Mouse (Mus musculus) MEL (cell line): Measurements from ENCODE around the gene Sparc. TPM values are rescaled to one million over a fixed set of nuclear protein-coding genes. Genes with fewer than 3 reads are reported as not detected.

Source experiments
- DNase-seq: peaks from one replicate; pipeline ENCODE4 v3.0.0; 2011; ENCODE audit warnings: low read depth, low spot score
- H3K27ac ChIP-seq: 2 replicates; pipeline ENCODE4 v1.5.1; 2012; ENCODE audit warnings: low read depth, mild to moderate bottlenecking, control low read depth, low read length, moderate library complexity; ENCODE audit not compliant: control insufficient read depth
- H3K27me3 ChIP-seq, 2 experiments: fragments of 150-350 bp in 1 of 2; sonication (generic) in 1 of 2; 2 replicates each; pipeline ENCODE4 v1.6.1; 2012; ENCODE audit warnings: low read length in 2 of 2, mild to moderate bottlenecking in 2 of 2, improper control_type of control experiment in 1 of 2, moderate library complexity in 1 of 2; ENCODE audit not compliant: insufficient read depth in 2 of 2, control insufficient read depth in 1 of 2
- H3K36me3 ChIP-seq, 2 experiments: 2 replicates each; pipeline ENCODE4 v1.6.1; 2012 to 2014; ENCODE audit warnings: low read length in 2 of 2, improper control_type of control experiment in 1 of 2, inconsistent platforms in 1 of 2, mild to moderate bottlenecking in 1 of 2; ENCODE audit not compliant: insufficient read depth in 2 of 2, control insufficient read depth in 1 of 2
- H3K4me1 ChIP-seq, 2 experiments: fragments of 150-350 bp in 1 of 2; sonication (generic) in 1 of 2; 2 replicates each; pipeline ENCODE4 v1.6.1; 2012; ENCODE audit warnings: low read length in 2 of 2, improper control_type of control experiment in 1 of 2, mild to moderate bottlenecking in 1 of 2; ENCODE audit not compliant: insufficient read depth in 2 of 2, control insufficient read depth in 1 of 2
- H3K4me3 ChIP-seq, 2 experiments: fragments of 150-350 bp in 1 of 2; sonication (generic) in 1 of 2; 2 replicates each; pipeline ENCODE4 v1.5.1; 2012; ENCODE audit warnings: low read depth in 2 of 2, low read length in 2 of 2, mild to moderate bottlenecking in 2 of 2, moderate library complexity in 2 of 2, control low read depth in 1 of 2, improper control_type of control experiment in 1 of 2; ENCODE audit not compliant: control insufficient read depth in 1 of 2, insufficient read depth in 1 of 2
- H3K79me2 ChIP-seq: 2 replicates; pipeline ENCODE4 v1.6.1; 2012; ENCODE audit warnings: mild to moderate bottlenecking, low read length, moderate library complexity; ENCODE audit not compliant: control insufficient read depth, poor library complexity, insufficient read depth
- H3K9ac ChIP-seq: 2 replicates; pipeline ENCODE4 v1.6.1; 2012; ENCODE audit warnings: low read depth, mild to moderate bottlenecking, control low read depth, low read length, moderate library complexity; ENCODE audit not compliant: control insufficient read depth, poor library complexity, severe bottlenecking
- H3K9me3 ChIP-seq: fragments of 150-350 bp; sonication (generic); replicated peaks from 2 replicates; pipeline ENCODE4 v1.6.1; 2012; ENCODE audit warnings: mild to moderate bottlenecking, low read length, improper control_type of control experiment, moderate library complexity; ENCODE audit not compliant: insufficient read depth
- CTCF ChIP-seq, 3 experiments: IDR thresholded peaks in 2 of 3; conservative IDR thresholded peaks in 1 of 3; 2 replicates each; pipeline ENCODE4 v1.5.1; 2011 to 2012; ENCODE audit warnings: low read length in 3 of 3, low read depth in 2 of 3, mild to moderate bottlenecking in 2 of 3, improper control_type of control experiment in 1 of 3, inconsistent platforms in 1 of 3, mixed read lengths in 1 of 3, moderate library complexity in 1 of 3; ENCODE audit not compliant: control insufficient read depth in 1 of 3, insufficient read depth in 1 of 3, poor library complexity in 1 of 3, severe bottlenecking in 1 of 3
- E2F4 ChIP-seq: IDR thresholded peaks from 2 replicates; pipeline ENCODE4 v1.6.1; 2011; ENCODE audit warnings: low read depth, low read length, improper control_type of control experiment, borderline replicate concordance
- EP300 ChIP-seq, 2 experiments: IDR thresholded peaks; 2 replicates each; pipeline ENCODE4 v1.6.1; 2011; ENCODE audit warnings: improper control_type of control experiment in 2 of 2, low read length in 2 of 2, low read depth in 1 of 2, mild to moderate bottlenecking in 1 of 2
- GABPA ChIP-seq: IDR thresholded peaks from 2 replicates; pipeline ENCODE4 v1.6.1; 2012; ENCODE audit warnings: low read depth, mild to moderate bottlenecking, inconsistent platforms, low read length, improper control_type of control experiment, moderate library complexity
- GATA1 ChIP-seq: IDR thresholded peaks from 2 replicates; pipeline ENCODE4 v1.6.1; 2011; ENCODE audit warnings: low read depth, low read length, improper control_type of control experiment
- HCFC1 ChIP-seq: IDR thresholded peaks from 2 replicates; pipeline ENCODE4 v1.6.1; 2012; ENCODE audit warnings: low read depth, mild to moderate bottlenecking, inconsistent platforms, low read length, improper control_type of control experiment, moderate library complexity
- JUND ChIP-seq: IDR thresholded peaks from 2 replicates; pipeline ENCODE4 v1.6.1; 2011; ENCODE audit warnings: low read depth, mild to moderate bottlenecking, improper control_type of control experiment, low read length
- KAT2A ChIP-seq: conservative IDR thresholded peaks from 2 replicates; pipeline ENCODE4 v1.6.1; 2012; ENCODE audit warnings: low read depth, low read length, improper control_type of control experiment, inconsistent platforms
- MAZ ChIP-seq: IDR thresholded peaks from 2 replicates; pipeline ENCODE4 v1.6.1; 2012; ENCODE audit warnings: low read depth, mild to moderate bottlenecking, inconsistent platforms, low read length, improper control_type of control experiment
- MEF2A ChIP-seq: IDR thresholded peaks from 2 replicates; pipeline ENCODE4 v1.6.1; 2014; ENCODE audit warnings: low read depth, mild to moderate bottlenecking, inconsistent platforms, low read length, improper control_type of control experiment; ENCODE audit not compliant: poor library complexity, insufficient replicate concordance, severe bottlenecking; ENCODE audit errors: extremely low read depth
- MXI1 ChIP-seq: IDR thresholded peaks from 2 replicates; pipeline ENCODE4 v1.6.1; 2011; ENCODE audit warnings: mild to moderate bottlenecking, low read depth, low read length, improper control_type of control experiment
- MYC ChIP-seq: IDR thresholded peaks from 2 replicates; pipeline ENCODE4 v1.6.1; 2011; ENCODE audit warnings: low read depth, mild to moderate bottlenecking, low read length, improper control_type of control experiment, moderate library complexity
- NELFE ChIP-seq: IDR thresholded peaks from 2 replicates; pipeline ENCODE4 v1.6.1; 2011; ENCODE audit warnings: low read depth, low read length, improper control_type of control experiment
- NRF1 ChIP-seq: IDR thresholded peaks from 2 replicates; pipeline ENCODE4 v1.6.1; 2014; ENCODE audit warnings: low read depth, mild to moderate bottlenecking, inconsistent platforms, low read length, improper control_type of control experiment, moderate library complexity; ENCODE audit not compliant: poor library complexity, insufficient read depth, severe bottlenecking
- POLR2A ChIP-seq, 2 experiments: IDR thresholded peaks; 2 replicates each; pipeline ENCODE4 v1.6.1; 2011 to 2012; ENCODE audit warnings: low read length in 2 of 2, mild to moderate bottlenecking in 2 of 2, control low read depth in 1 of 2, improper control_type of control experiment in 1 of 2, low read depth in 1 of 2, moderate library complexity in 1 of 2; ENCODE audit not compliant: control insufficient read depth in 1 of 2, insufficient read depth in 1 of 2, poor library complexity in 1 of 2
- POLR2AphosphoS2 ChIP-seq: IDR thresholded peaks from 2 replicates; pipeline ENCODE4 v1.6.1; 2011; ENCODE audit warnings: low read length, improper control_type of control experiment
- RAD21 ChIP-seq: IDR thresholded peaks from 2 replicates; pipeline ENCODE4 v1.6.1; 2011; ENCODE audit warnings: mild to moderate bottlenecking, low read depth, low read length, improper control_type of control experiment
- RCOR1 ChIP-seq: IDR thresholded peaks from 2 replicates; pipeline ENCODE4 v1.6.1; 2012; ENCODE audit warnings: low read depth, mild to moderate bottlenecking, inconsistent platforms, low read length, improper control_type of control experiment
- SMC3 ChIP-seq: IDR thresholded peaks from 2 replicates; pipeline ENCODE4 v1.6.1; 2011; ENCODE audit warnings: low read depth, low read length, improper control_type of control experiment
- TBP ChIP-seq: IDR thresholded peaks from 2 replicates; pipeline ENCODE4 v1.8.0; 2011; ENCODE audit warnings: low read depth, low read length, improper control_type of control experiment
- TCF12 ChIP-seq: IDR thresholded peaks from 2 replicates; pipeline ENCODE4 v1.6.1; 2014; ENCODE audit warnings: low read depth, mild to moderate bottlenecking, inconsistent platforms, low read length, improper control_type of control experiment, moderate library complexity
- UBTF ChIP-seq: IDR thresholded peaks from 2 replicates; pipeline ENCODE4 v1.6.1; 2012; ENCODE audit warnings: low read depth, mild to moderate bottlenecking, inconsistent platforms, low read length, improper control_type of control experiment, moderate library complexity, borderline replicate concordance; ENCODE audit not compliant: insufficient read depth
- USF2 ChIP-seq, 2 experiments: IDR thresholded peaks; 2 replicates each; pipeline ENCODE4 v1.6.1; 2011 to 2012; ENCODE audit warnings: improper control_type of control experiment in 2 of 2, low read length in 2 of 2, borderline replicate concordance in 1 of 2, inconsistent platforms in 1 of 2, low read depth in 1 of 2, mild to moderate bottlenecking in 1 of 2; ENCODE audit not compliant: insufficient read depth in 1 of 2
- ZC3H11A ChIP-seq: IDR thresholded peaks from 2 replicates; pipeline ENCODE4 v1.6.1; 2012; ENCODE audit warnings: low read depth, mild to moderate bottlenecking, inconsistent platforms, low read length, improper control_type of control experiment
- ZNF384 ChIP-seq: IDR thresholded peaks from 2 replicates; pipeline ENCODE4 v1.6.1; 2012; ENCODE audit warnings: low read depth, mild to moderate bottlenecking, inconsistent platforms, low read length, improper control_type of control experiment
- polyA plus RNA-seq, 2 experiments: library from polyadenylated mRNA; stranded (reverse) in 1 of 2; unstranded in 1 of 2; fragments of >175 nt in 1 of 2; fragments of >200 nt in 1 of 2; gene quantifications; 2 replicates each; pipeline versions ENCODE4 v1.2.1 to v1.2.4; 2012; ENCODE audit warnings: low replicate concordance in 2 of 2, low read depth in 1 of 2; ENCODE audit not compliant: insufficient read length in 2 of 2, insufficient read depth in 1 of 2, missing spikeins in 1 of 2
- total RNA-seq: library from RNA; depleted of rRNA; stranded (reverse); fragments of 300-350 nt; gene quantifications from 2 replicates; pipeline ENCODE4 v1.2.3, GENCODE M21; 2012

The Sparc gene
- total and polyA plus RNA-seq, 3 experiments = not detected

DNA sequence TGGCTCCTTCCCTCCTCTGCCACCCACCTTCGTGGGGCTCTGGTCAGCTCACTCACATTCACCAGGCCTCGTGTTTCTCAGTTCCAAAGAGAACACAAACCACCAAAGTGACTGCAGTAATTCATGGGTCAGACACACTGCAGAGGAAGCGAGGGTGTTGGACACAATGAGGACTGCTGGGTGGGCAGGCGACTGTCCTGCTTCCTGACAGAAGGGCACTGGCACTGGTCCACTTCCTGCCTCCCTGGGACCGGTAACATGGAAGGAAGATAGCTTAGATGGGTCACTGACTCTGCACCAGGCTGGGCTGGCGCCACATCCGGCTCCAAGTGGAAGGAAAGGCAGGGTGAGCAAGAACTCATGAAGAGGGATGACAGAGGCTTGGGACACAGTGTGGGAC lies 26.5 kb upstream of the Sparc start:
- no peaks in the 10 kb centered on the region for H3K27me3 ChIP-seq
- DNase-seq = no peak
- H3K9ac ChIP-seq = no peak overlapping the region
- H3K9me3 ChIP-seq = no peaks in the 10 kb centered on the region
- H3K36me3 ChIP-seq = peaks cover 0 to 1% of the 10 kb centered on the region in 2 experiments; a peak in 2 of 4 replicates
- no peak overlapping the region for H3K27ac ChIP-seq
- H3K4me3 ChIP-seq = no peak overlapping the region
- H3K4me1 ChIP-seq = no peaks in the 10 kb centered on the region
- H3K79me2 ChIP-seq = no peaks in the 10 kb centered on the region
- TF ChIP-seq MXI1 (no peak), NELFE (no peak), SMC3 (no peak)

DNA sequence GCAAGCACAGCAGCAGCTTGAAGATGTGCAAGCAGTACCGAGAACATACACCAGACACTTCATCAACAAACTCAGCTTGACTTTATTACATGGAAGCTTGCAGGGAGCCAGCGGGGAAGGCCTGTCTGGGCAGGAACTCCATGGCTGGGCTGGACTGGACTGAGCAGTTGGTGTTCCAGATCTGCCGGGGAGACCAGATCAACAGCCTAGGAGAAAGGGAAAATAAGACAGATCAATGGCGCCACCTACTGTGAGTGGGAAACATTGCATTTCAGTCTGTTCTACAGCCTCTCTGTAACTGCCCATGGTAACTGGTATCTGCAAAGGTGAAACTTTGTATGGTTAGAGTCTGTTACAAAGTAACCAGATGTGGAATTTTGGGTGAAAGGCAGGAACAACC lies 23.6 kb upstream of the Sparc start:
- DNase-seq = peak; percentile 84
- Histone ChIP-seq H3K79me2 (no peaks in the 10 kb centered on the region), H3K27ac (no peak overlapping the region), H3K9me3 (no peaks in the 10 kb centered on the region), H3K4me1 (no peaks in the 10 kb centered on the region), H3K9ac (no peak overlapping the region)
- peak; percentile 86 for TF ChIP-seq RAD21
- TF ChIP-seq POLR2A (IDR thresholded peaks at IDR 0.05; ENCODE audit: control insufficient read depth in 1 of 2, insufficient read depth in 1 of 2, low read depth in 1 of 2, low read length in 2 of 2, poor library complexity in 1 of 2) = no peak
- TF ChIP-seq SMC3 = peak; percentile 53
- TF ChIP-seq KAT2A = no peak
- TF ChIP-seq ZC3H11A = peak; percentile 32; the same call in 1 of the 2 replicates
- TF ChIP-seq CTCF (IDR thresholded peaks at IDR 0.05 in 2 of 3, conservative IDR thresholded peaks at IDR 0.05 in 1 of 3; ENCODE audit: control insufficient read depth in 1 of 3, insufficient read depth in 1 of 3, low read depth in 2 of 3, low read length in 3 of 3, poor library complexity in 1 of 3, severe bottlenecking in 1 of 3) = peak; percentile 55 to 95 (median 88)
- TF ChIP-seq, all 39 proteins: peak for 4
- Histone ChIP-seq H3K4me3 (no peak overlapping the region), H3K27me3 (no peaks in the 10 kb centered on the region), H3K36me3 (peaks cover 0 to 1% of the 10 kb centered on the region in 2 experiments; a peak in 2 of 4 replicates)

DNA sequence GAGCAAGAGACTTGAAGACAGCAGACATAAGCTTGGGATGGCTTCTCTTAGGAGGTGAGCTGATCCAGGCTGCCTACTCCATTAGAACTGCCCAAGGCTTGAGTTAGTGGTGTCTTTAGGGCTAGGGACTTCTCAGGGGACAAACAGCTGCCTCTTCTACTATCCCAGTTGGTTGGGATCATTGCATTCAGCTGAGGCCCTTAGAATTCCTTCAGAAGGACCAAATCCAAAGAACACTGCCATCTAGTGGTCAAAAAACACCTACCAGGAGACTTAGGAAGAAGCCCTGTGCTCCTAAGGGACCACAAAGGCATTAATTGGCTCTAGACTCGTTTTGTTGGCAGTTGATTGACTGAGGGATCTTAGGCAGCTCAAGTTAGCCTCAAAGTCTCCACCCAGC lies 21.8 kb upstream of the Sparc start:
- Histone ChIP-seq H3K27me3 (no peaks in the 10 kb centered on the region), H3K4me1 (no peaks in the 10 kb centered on the region), H3K9ac (no peak overlapping the region), H3K4me3 (no peak overlapping the region), H3K9me3 (no peaks in the 10 kb centered on the region), H3K79me2 (no peaks in the 10 kb centered on the region), H3K36me3 (peaks cover 0 to 1% of the 10 kb centered on the region in 2 experiments; a peak in 1 of 4 replicates), H3K27ac (no peak overlapping the region)
- peak; percentile 83 for DNase-seq
- TF ChIP-seq KAT2A = no peak
- no peak for TF ChIP-seq MEF2A
- 0 out of 4 replicates have a peak, but pooled peaks of 1 of the 2 experiments have one; percentile 24 for TF ChIP-seq POLR2A (IDR thresholded peaks at IDR 0.05; ENCODE audit: control insufficient read depth in 1 of 2, insufficient read depth in 1 of 2, low read depth in 1 of 2, low read length in 2 of 2, poor library complexity in 1 of 2)
- no peak for TF ChIP-seq E2F4
- TF ChIP-seq JUND = no peak
- TF ChIP-seq EP300 (IDR thresholded peaks at IDR 0.05; ENCODE audit: low read depth in 1 of 2, low read length in 2 of 2) = no peak
- no peak for TF ChIP-seq POLR2AphosphoS2
- TF ChIP-seq UBTF = no peak
- TF ChIP-seq GABPA = no peak
- TF ChIP-seq NRF1 = no peak
- TF ChIP-seq GATA1 = no peak
- TF ChIP-seq MAZ = no peak
- no peak for TF ChIP-seq MXI1
- no peak for TF ChIP-seq MYC
- peak; percentile 40 for TF ChIP-seq RAD21
- TF ChIP-seq RCOR1 = no peak
- TF ChIP-seq USF2 (IDR thresholded peaks at IDR 0.05; ENCODE audit: borderline replicate concordance in 1 of 2, insufficient read depth in 1 of 2, low read depth in 1 of 2, low read length in 2 of 2) = no peak
- TF ChIP-seq TCF12 = no peak
- TF ChIP-seq HCFC1 = no peak
- TF ChIP-seq ZNF384 = no peak
- no peak for TF ChIP-seq TBP
